ENCODE assay signal across 7 mouse cellular contexts in genomic region chr7:116309456-116309855, GRCm38 (mm10). TPM values are rescaled to one million over a fixed set of nuclear protein-coding genes. Genes with fewer than 3 reads are reported as not detected.
DNase-seq lines count a peak whose midpoint lies in the region; ATAC-seq lines count a peak whose summit lies in the region.

No protein-coding gene starts in this region.

- peaks cover 18% of the 10 kb centered on the region for H3K27me3 ChIP-seq in embryonic facial prominence, embryonic 15.5 days
- H3K27me3 ChIP-seq in limb, embryonic 15.5 days = peaks cover 20% of the 10 kb centered on the region
- peaks cover 26% of the 10 kb centered on the region for H3K27me3 ChIP-seq in neural tube, embryonic 15.5 days (replicated peaks)

- no peak for ATAC-seq in embryonic facial prominence, embryonic 15.5 days (ENCODE audit: insufficient number of reproducible peaks, low FRiP score, low TSS enrichment, low read depth)
- ATAC-seq in limb, embryonic 15.5 days (ENCODE audit: insufficient number of reproducible peaks, low FRiP score, low TSS enrichment, low read depth) = no peak
- no peak for ATAC-seq in neural tube, embryonic 15.5 days (ENCODE audit: low FRiP score)

- peaks cover 31% of the 10 kb centered on the region for H3K4me1 ChIP-seq in embryonic facial prominence, embryonic 15.5 days
- H3K4me1 ChIP-seq in limb, embryonic 15.5 days = peaks cover 21% of the 10 kb centered on the region
- H3K4me1 ChIP-seq in neural tube, embryonic 15.5 days = peaks cover 23% of the 10 kb centered on the region

- H3K27ac ChIP-seq in embryonic facial prominence, embryonic 15.5 days (replicated peaks) = no peak overlapping the region
- H3K27ac ChIP-seq in limb, embryonic 15.5 days = no peak overlapping the region
- H3K27ac ChIP-seq in neural tube, embryonic 15.5 days (replicated peaks) = no peak overlapping the region

- peak; percentile 34 to 37 for DNase-seq in spleen, postnatal 36 days (ENCODE audit: low spot score in 2 of 2)
- DNase-seq in spleen, adult 12 weeks (ENCODE audit: low spot score) = no peak
- DNase-seq in cerebellum, adult 8-10 months = no peak
- DNase-seq in left cerebral cortex, postnatal 36 days (ENCODE audit: low spot score in 2 of 2) = no peak

- WGBS in embryonic facial prominence, embryonic 15.5 days = 16% methylated on average over 9 of the region's 9 CpGs
- 32% methylated on average over 9 of the region's 9 CpGs for WGBS in limb, embryonic 15.5 days
- 14% methylated on average over 9 of the region's 9 CpGs for WGBS in neural tube, embryonic 15.5 days

- 0 out of 2 replicates have a peak overlapping the region, but pooled peaks have one; percentile 19 for H3K4me2 ChIP-seq in embryonic facial prominence, embryonic 15.5 days (replicated peaks)
- 0 out of 2 replicates have a peak overlapping the region, but pooled peaks have one; percentile 22 for H3K4me2 ChIP-seq in limb, embryonic 15.5 days
- H3K4me2 ChIP-seq in neural tube, embryonic 15.5 days = 0 out of 2 replicates have a peak overlapping the region, but pooled peaks have one; percentile 100

- intact Hi-C loops in left cerebral cortex, postnatal 36 days (cut with DNase I) = loop anchor here (5.0 kb wide), 1 partner anchor 47 kb away; no protein-coding TSS in a partner anchor

- H3K9me3 ChIP-seq in embryonic facial prominence, embryonic 15.5 days (replicated peaks) = no peaks in the 10 kb centered on the region
- H3K9me3 ChIP-seq in limb, embryonic 15.5 days = no peaks in the 10 kb centered on the region
- H3K9me3 ChIP-seq in neural tube, embryonic 15.5 days (replicated peaks) = no peaks in the 10 kb centered on the region

- no peak overlapping the region for H3K9ac ChIP-seq in embryonic facial prominence, embryonic 15.5 days
- no peak overlapping the region for H3K9ac ChIP-seq in limb, embryonic 15.5 days
- no peak overlapping the region for H3K9ac ChIP-seq in neural tube, embryonic 15.5 days (replicated peaks)

- no peaks in the 10 kb centered on the region for H3K36me3 ChIP-seq in embryonic facial prominence, embryonic 15.5 days
- no peaks in the 10 kb centered on the region for H3K36me3 ChIP-seq in limb, embryonic 15.5 days
- H3K36me3 ChIP-seq in neural tube, embryonic 15.5 days = no peaks in the 10 kb centered on the region

- H3K4me3 ChIP-seq in embryonic facial prominence, embryonic 15.5 days (replicated peaks) = 0 out of 2 replicates have a peak overlapping the region, but pooled peaks have one; percentile 11
- H3K4me3 ChIP-seq in limb, embryonic 15.5 days = no peak overlapping the region
- no peak overlapping the region for H3K4me3 ChIP-seq in neural tube, embryonic 15.5 days (replicated peaks)

RNA-seq across cellular contexts. Expression of gene Plekha7, which starts 1.3 kb away (rescaled TPM):
- 15.4 and 16.1 TPM in 2 replicates for polyA plus RNA-seq in embryonic facial prominence, embryonic 15.5 days (2015; fragmentation: Nextera tagmentation; extraction: Ambion mirVana)
- polyA plus RNA-seq in limb, embryonic 15.5 days (2015; fragmentation: Nextera tagmentation; extraction: Ambion mirVana) = 13.8 and 15.3 TPM in 2 replicates
- polyA plus RNA-seq in neural tube, embryonic 15.5 days (2015; fragmentation: Nextera tagmentation; extraction: Ambion mirVana) = 5.4 and 12.8 TPM in 2 replicates
- 10 to 100 TPM; 22.0 to 24.8 TPM for total RNA-seq in left cerebral cortex, postnatal 36 days (2021)

RNA-seq across cellular contexts. Expression of gene Rps13, which starts 24.5 kb away (rescaled TPM):
- polyA plus RNA-seq in embryonic facial prominence, embryonic 15.5 days (2015; fragmentation: Nextera tagmentation; extraction: Ambion mirVana) = 696 and 834 TPM in 2 replicates
- 663 and 783 TPM in 2 replicates for polyA plus RNA-seq in limb, embryonic 15.5 days (2015; fragmentation: Nextera tagmentation; extraction: Ambion mirVana)
- 511 and 555 TPM in 2 replicates for polyA plus RNA-seq in neural tube, embryonic 15.5 days (2015; fragmentation: Nextera tagmentation; extraction: Ambion mirVana)
- 100 to 1,000 TPM; 185 to 202 TPM for total RNA-seq in left cerebral cortex, postnatal 36 days (2021)

Comparison
In these comparisons a context has a peak if more than half of its experiments do, and no peak if none do; other contexts are left out.
1. DNase-seq: peak in spleen, postnatal 36 days (2 of 2); none in spleen, adult 12 weeks (single experiment), cerebellum, adult 8-10 months (single experiment) and left cerebral cortex, postnatal 36 days (0 of 2).
2. H3K4me2 ChIP-seq: peak in every context shown above with its lines; median percentile 100 in neural tube, embryonic 15.5 days; 22 in limb, embryonic 15.5 days; 19 in embryonic facial prominence, embryonic 15.5 days.